Mouse (Mus musculus): Measurements from ENCODE around the gene Cops3. TPM values are rescaled to one million over a fixed set of nuclear protein-coding genes. Genes with fewer than 3 reads are reported as not detected.

Gene Cops3
- polyA plus RNA-seq, 1 experiment, result 79.9 TPM

DNA sequence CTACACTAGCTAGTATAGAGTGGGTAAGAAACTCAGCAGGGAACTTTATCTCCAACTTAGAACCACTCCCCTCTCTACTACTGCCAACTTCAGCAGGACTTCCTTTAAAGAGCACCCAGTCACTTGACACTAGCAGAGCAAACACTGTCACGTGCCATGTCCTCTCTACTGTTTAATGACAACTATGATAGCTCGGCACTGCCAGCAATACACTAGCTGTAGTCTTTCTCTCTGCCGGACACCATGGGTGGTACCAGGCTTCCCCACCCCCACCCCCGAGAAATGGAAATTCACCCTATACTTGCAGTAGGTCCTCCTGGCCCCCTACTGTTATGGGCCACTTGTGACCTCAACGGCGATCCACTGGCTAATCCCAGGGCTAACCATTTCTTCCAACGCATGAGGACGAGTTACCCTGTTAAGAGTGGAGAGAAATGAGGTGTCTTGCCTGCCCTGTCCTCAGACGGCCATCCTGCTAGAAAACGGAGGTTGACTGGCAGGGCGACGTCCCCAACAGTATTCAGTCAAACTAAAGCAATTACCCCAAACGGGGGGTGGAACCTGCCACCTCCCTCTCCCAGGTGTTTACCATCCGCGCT, 30.5 kb downstream of the Cops3 start:
- TF ChIP-seq POLR2A (IDR thresholded peaks at IDR 0.05; ENCODE audit: borderline replicate concordance, control insufficient read depth, low read depth, low read length), result no peak
- no peak for TF ChIP-seq CTCF (IDR thresholded peaks at IDR 0.05; ENCODE audit: control insufficient read depth, insufficient read depth, low read length)
- under 1% methylated on average over 15 of the region's 15 CpGs for WGBS
- peaks cover 4% of the 10 kb centered on the region; the same call in 1 of the 2 replicates for H3K4me1 ChIP-seq (ENCODE audit: control insufficient read depth, insufficient read depth, low read length)
- peak overlapping the region; percentile 97 for H3K27ac ChIP-seq (ENCODE audit: control insufficient read depth, insufficient read depth, low read depth, low read length, poor library complexity)
- peak overlapping the region; percentile 87 for H3K4me3 ChIP-seq (replicated peaks; ENCODE audit: control insufficient read depth, low read depth, low read length)

DNA sequence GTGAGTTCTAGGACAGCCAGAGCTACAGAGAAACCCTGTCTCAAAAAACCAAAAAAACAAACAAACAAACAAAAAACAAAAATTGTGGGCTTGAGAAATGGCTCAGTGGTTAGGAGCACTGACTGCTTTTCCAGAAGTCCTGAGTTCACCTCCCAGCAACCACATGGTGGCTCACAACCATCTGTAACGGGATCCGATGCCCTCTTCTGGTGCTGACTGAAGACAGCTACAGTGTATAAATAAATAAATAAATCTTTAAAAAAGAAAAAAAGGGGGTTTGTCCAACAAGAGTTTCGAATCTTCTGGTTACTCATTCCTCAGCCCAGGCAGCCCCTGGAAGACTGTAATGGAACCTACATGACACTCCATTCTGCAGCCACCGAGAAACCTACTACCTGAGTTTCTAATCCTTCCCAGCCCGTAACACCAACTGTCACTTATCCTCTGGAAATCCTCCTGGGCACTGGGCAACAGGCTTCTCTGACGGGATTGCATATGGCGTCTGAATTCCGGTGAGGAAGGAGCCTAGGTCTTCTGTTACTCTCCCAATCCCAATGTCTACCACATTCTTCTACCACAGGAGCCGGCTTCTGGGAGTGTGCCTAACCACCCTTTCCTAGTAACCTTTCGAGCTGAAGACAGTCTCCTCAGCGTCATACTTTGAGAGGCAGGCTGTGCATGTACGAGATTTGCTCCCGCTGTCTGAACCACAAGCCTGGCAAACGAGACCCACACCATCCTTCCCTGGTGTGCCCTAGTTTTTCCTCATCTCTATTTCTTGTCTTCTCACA, 31.3 kb downstream of the Cops3 start:
- TF ChIP-seq CTCF (IDR thresholded peaks at IDR 0.05; ENCODE audit: control insufficient read depth, insufficient read depth, low read length) (no peak), POLR2A (IDR thresholded peaks at IDR 0.05; ENCODE audit: borderline replicate concordance, control insufficient read depth, low read depth, low read length) (no peak)
- peaks cover 4% of the 10 kb centered on the region; the same call in 1 of the 2 replicates for H3K4me1 ChIP-seq (ENCODE audit: control insufficient read depth, insufficient read depth, low read length)
- peak overlapping the region; percentile 27 for H3K27ac ChIP-seq (ENCODE audit: control insufficient read depth, insufficient read depth, low read depth, low read length, poor library complexity)
- WGBS, result 60% methylated on average over 14 of the region's 14 CpGs
- peak overlapping the region; percentile 87 for H3K4me3 ChIP-seq (replicated peaks; ENCODE audit: control insufficient read depth, low read depth, low read length)

DNA sequence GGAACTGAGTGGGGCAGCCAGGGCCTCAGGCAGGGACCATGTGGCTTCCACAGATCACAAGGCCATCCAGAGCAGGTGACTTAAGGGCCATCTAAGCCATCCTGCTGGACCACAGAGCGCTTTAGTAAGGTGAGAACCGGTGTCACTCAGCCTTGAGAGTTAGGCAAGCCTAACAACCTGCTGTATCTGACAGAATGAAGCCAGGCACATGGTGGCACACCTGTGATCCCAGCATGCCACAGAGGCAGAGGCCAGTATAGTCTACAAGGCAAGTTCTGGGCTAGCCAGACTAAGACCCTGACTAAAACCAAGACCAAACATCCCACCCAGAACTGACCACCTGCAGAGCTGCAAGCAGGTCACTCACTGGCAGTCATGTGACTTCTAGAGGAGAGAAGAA, 34.0 kb downstream of the Cops3 start:
- no peak overlapping the region for H3K4me3 ChIP-seq (replicated peaks; ENCODE audit: control insufficient read depth, low read depth, low read length)
- H3K27ac ChIP-seq (ENCODE audit: control insufficient read depth, insufficient read depth, low read depth, low read length, poor library complexity), result no peak overlapping the region
- 94% methylated on average over 2 of the region's 2 CpGs for WGBS
- no peak for TF ChIP-seq CTCF (IDR thresholded peaks at IDR 0.05; ENCODE audit: control insufficient read depth, insufficient read depth, low read length)
- no peak for TF ChIP-seq POLR2A (IDR thresholded peaks at IDR 0.05; ENCODE audit: borderline replicate concordance, control insufficient read depth, low read depth, low read length)
- peaks cover 4% of the 10 kb centered on the region; the same call in 1 of the 2 replicates for H3K4me1 ChIP-seq (ENCODE audit: control insufficient read depth, insufficient read depth, low read length)

DNA sequence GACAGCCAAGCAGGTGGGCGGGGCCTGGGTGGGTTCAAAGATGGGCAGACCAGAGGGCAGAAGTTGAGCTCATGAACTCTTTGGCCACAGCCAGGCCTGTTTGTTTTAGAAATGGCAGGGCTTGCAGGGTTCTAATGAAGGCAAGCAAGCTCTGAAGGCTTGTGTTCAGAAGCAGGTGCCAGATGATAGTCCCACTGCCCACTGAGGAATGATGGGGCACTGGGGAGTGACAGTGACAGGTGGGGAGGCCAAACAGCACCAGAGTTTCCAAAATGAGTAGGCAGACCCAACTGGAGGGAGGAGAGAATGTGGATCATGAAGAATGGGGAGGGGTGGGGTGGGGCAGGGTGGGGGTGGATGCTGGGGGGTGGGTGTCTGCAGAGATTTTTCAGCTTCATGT, 34.4 kb downstream of the Cops3 start:
- H3K4me3 ChIP-seq (replicated peaks; ENCODE audit: control insufficient read depth, low read depth, low read length), result no peak overlapping the region
- no peak overlapping the region for H3K27ac ChIP-seq (ENCODE audit: control insufficient read depth, insufficient read depth, low read depth, low read length, poor library complexity)
- H3K4me1 ChIP-seq (ENCODE audit: control insufficient read depth, insufficient read depth, low read length), result peaks cover 4% of the 10 kb centered on the region; the same call in 1 of the 2 replicates
- WGBS, result 87% methylated on average over 1 of the region's 1 CpGs
- no peak for TF ChIP-seq POLR2A (IDR thresholded peaks at IDR 0.05; ENCODE audit: borderline replicate concordance, control insufficient read depth, low read depth, low read length)
- no peak for TF ChIP-seq CTCF (IDR thresholded peaks at IDR 0.05; ENCODE audit: control insufficient read depth, insufficient read depth, low read length)

- H3K27ac ChIP-seq (ENCODE audit: control insufficient read depth, insufficient read depth, low read depth, low read length, poor library complexity), result no peak overlapping the region; the same call in 1 of the 2 replicates
- no peak overlapping the region for H3K4me3 ChIP-seq (replicated peaks; ENCODE audit: control insufficient read depth, low read depth, low read length)
- 91% methylated on average over 22 of the region's 22 CpGs for WGBS
- peaks cover 4% of the 10 kb centered on the region; the same call in 1 of the 2 replicates for H3K4me1 ChIP-seq (ENCODE audit: control insufficient read depth, insufficient read depth, low read length)
- TF ChIP-seq POLR2A (IDR thresholded peaks at IDR 0.05; ENCODE audit: borderline replicate concordance, control insufficient read depth, low read depth, low read length) (no peak), CTCF (IDR thresholded peaks at IDR 0.05; ENCODE audit: control insufficient read depth, insufficient read depth, low read length) (no peak)
Observed at GRCm38 (mm10) chr11:59804409-59805110, 35.1 kb downstream of the Cops3 start.

DNA sequence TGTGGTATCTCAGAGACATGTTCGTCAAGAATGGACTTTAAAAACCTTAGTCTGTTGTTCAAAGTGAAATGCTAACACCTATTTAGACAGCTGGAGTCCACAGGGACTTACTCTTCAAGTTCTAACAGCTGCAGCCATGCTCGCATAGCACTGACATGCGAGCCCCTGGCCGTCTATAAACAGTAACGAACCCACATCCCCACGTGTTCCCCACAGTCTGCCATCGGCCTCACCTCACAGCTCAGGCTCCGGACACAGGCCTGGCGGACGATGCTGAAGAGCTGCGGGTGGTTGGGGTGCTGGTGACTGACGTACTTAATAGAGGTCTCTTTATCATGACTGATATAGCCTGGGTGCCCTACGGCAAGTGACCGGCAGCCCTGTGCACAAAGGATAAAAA, 36.1 kb downstream of the Cops3 start:
- Histone ChIP-seq H3K4me1 (ENCODE audit: control insufficient read depth, insufficient read depth, low read length) (peaks cover 1% of the 10 kb centered on the region; the same call in 1 of the 2 replicates), H3K4me3 (replicated peaks; ENCODE audit: control insufficient read depth, low read depth, low read length) (no peak overlapping the region), H3K27ac (ENCODE audit: control insufficient read depth, insufficient read depth, low read depth, low read length, poor library complexity) (no peak overlapping the region)
- no peak for TF ChIP-seq CTCF (IDR thresholded peaks at IDR 0.05; ENCODE audit: control insufficient read depth, insufficient read depth, low read length)
- TF ChIP-seq POLR2A (IDR thresholded peaks at IDR 0.05; ENCODE audit: borderline replicate concordance, control insufficient read depth, low read depth, low read length), result no peak
- 91% methylated on average over 14 of the region's 14 CpGs for WGBS

GRCm38 (mm10) chr11:59801881-59802280, 37.8 kb downstream of the Cops3 start:
- WGBS, result 90% methylated on average over 8 of the region's 8 CpGs
- TF ChIP-seq CTCF (IDR thresholded peaks at IDR 0.05; ENCODE audit: control insufficient read depth, insufficient read depth, low read length), result no peak
- Histone ChIP-seq H3K4me3 (replicated peaks; ENCODE audit: control insufficient read depth, low read depth, low read length) (no peak overlapping the region), H3K4me1 (ENCODE audit: control insufficient read depth, insufficient read depth, low read length) (no peaks in the 10 kb centered on the region), H3K27ac (ENCODE audit: control insufficient read depth, insufficient read depth, low read depth, low read length, poor library complexity) (no peak overlapping the region)

DNA sequence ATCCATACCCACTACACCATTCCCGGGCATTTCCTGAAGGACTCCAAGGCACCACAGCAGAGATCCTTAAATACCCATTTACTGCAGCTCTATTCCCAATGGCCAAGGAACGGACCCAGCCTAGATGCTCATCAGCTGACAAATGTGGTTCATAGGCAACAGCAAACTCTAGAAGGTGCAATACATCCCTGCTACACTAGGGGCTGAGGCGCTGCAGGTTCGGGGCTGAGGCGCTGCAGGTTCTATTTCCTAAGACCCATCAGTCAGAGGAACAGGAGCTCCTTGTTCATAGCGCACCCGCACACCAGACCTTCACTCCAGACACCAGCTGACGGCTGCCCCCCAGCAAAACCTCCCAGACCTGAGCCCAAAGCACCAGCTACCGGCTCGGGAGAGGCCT, 39.2 kb downstream of the Cops3 start:
- Histone ChIP-seq H3K4me3 (replicated peaks; ENCODE audit: control insufficient read depth, low read depth, low read length) (no peak overlapping the region), H3K27ac (ENCODE audit: control insufficient read depth, insufficient read depth, low read depth, low read length, poor library complexity) (no peak overlapping the region), H3K4me1 (ENCODE audit: control insufficient read depth, insufficient read depth, low read length) (no peaks in the 10 kb centered on the region)
- WGBS, result 90% methylated on average over 10 of the region's 10 CpGs
- TF ChIP-seq CTCF (IDR thresholded peaks at IDR 0.05; ENCODE audit: control insufficient read depth, insufficient read depth, low read length) (no peak), POLR2A (IDR thresholded peaks at IDR 0.05; ENCODE audit: borderline replicate concordance, control insufficient read depth, low read depth, low read length) (no peak)

Data from bone marrow, adult 2 months (tissue).